Mouse (Mus musculus) C2C12 (cell line): Measurements from ENCODE around the gene Slc2a4. TPM values are rescaled to one million over a fixed set of nuclear protein-coding genes. Genes with fewer than 3 reads are reported as not detected.

Experiments used
- H3K27me3 ChIP-seq: one replicate; pipeline ENCODE4 v1.6.1; 2011; ENCODE audit not compliant: control insufficient read depth, insufficient read depth, insufficient read length
- H3K36me3 ChIP-seq: one replicate; pipeline ENCODE4 v1.6.1; 2011; ENCODE audit not compliant: control insufficient read depth, insufficient read depth
- H3K4me3 ChIP-seq: one replicate; pipeline ENCODE4 v1.5.1; 2011; ENCODE audit warnings: mild to moderate bottlenecking, control low read depth; ENCODE audit not compliant: poor library complexity, insufficient read depth, severe bottlenecking
- H3K79me2 ChIP-seq: one replicate; pipeline ENCODE4 v1.6.1; 2011; ENCODE audit not compliant: control insufficient read depth, insufficient read depth
- H3K79me3 ChIP-seq: one replicate; pipeline ENCODE4 v1.6.1; 2011; ENCODE audit warnings: low read depth, control low read depth
- H3ac ChIP-seq: one replicate; pipeline ENCODE3; 2011; ENCODE audit warnings: low read depth; ENCODE audit not compliant: control insufficient read depth, insufficient read length
- CEBPB ChIP-seq: IDR thresholded peaks from one replicate; pipeline ENCODE4 v1.6.1; 2011; ENCODE audit warnings: low read depth, mild to moderate bottlenecking, control low read depth, moderate library complexity
- CTCF ChIP-seq: IDR thresholded peaks from one replicate; pipeline ENCODE4 v1.5.1; 2011; ENCODE audit not compliant: control insufficient read depth, insufficient read depth, insufficient read length
- FOSL1 ChIP-seq: IDR thresholded peaks from one replicate; pipeline ENCODE4 v1.8.0; 2011; ENCODE audit warnings: mild to moderate bottlenecking, low read length; ENCODE audit not compliant: poor library complexity, insufficient read depth, severe bottlenecking
- MAX ChIP-seq: IDR thresholded peaks from one replicate; pipeline ENCODE4 v1.6.1; 2011; ENCODE audit warnings: mild to moderate bottlenecking, control low read depth
- MYOD1 ChIP-seq: IDR thresholded peaks from one replicate; pipeline ENCODE4 v1.6.1; 2011; ENCODE audit warnings: low read depth; ENCODE audit not compliant: control insufficient read depth, insufficient read length
- MYOG ChIP-seq: IDR thresholded peaks from one replicate; pipeline ENCODE4 v1.6.1; 2011; ENCODE audit not compliant: control insufficient read depth, insufficient read length; ENCODE audit errors: extremely low read depth
- USF1 ChIP-seq: IDR thresholded peaks from one replicate; pipeline ENCODE4 v1.6.1; 2011; ENCODE audit warnings: low read depth, mild to moderate bottlenecking, control low read depth, moderate library complexity
- polyA plus RNA-seq: library from polyadenylated mRNA; unstranded; fragments of >200 nt; fragmentation: generic; extraction: Trizol; gene quantifications from one replicate; pipeline ENCODE4 v1.2.1, GENCODE M21; 2012; ENCODE audit warnings: missing spikeins

Slc2a4 gene
- polyA plus RNA-seq, 1 experiment = 0.53 TPM

DNA sequence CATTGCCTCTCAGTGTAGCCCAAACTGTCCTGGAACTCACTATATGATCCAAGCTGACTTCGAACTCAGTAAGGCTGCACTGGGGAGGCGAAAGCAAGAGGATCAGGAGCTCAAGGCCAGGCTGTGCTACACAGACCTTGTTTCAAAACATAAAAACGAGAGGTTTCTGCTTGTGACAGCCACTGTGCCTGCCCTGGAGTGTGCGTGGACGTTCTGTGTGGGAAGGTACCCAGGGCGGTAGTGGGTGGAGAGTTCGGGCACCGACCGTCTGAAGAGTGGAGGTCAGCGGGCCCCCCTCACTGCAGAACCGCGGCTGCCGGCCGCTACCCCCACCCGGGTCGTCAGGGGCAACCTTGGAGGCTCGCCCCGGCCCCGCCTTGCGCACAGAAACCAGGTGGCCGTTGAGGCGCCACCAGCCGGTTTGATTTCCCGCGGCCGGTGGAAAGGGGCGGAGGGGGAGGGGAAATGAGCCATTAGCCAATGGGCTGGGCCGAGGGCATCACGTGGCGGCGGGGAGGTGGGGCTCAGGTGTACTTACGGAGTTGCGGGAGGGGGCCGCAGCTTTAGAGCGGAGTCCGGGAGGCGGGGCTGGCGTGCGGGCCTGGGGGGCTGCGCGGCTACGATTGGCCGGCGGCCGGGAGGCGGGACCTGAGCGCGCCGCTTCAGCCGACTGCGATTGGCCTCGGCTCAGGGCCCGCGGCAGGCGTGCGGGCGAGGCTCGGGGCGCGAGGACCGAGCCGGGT, 12.7 kb downstream of the Slc2a4 start, which contains the start of gene Ybx2:
Ybx2 (plus strand) TSS at position 660 of the 743 bp plus-strand sequence.
- no peaks in the 10 kb centered on the region for H3K36me3 ChIP-seq
- H3K27me3 ChIP-seq = peaks cover 46% of the 10 kb centered on the region
- no peak within 1 kb of the TSS for H3K4me3 ChIP-seq
- TF ChIP-seq MAX = no peak
- TF ChIP-seq MYOG = no peak
- peak; percentile 86 for TF ChIP-seq USF1
- TF ChIP-seq FOSL1 = no peak
- H3K79me3 ChIP-seq = no peaks in the 10 kb centered on the region
- no peaks in the 10 kb centered on the region for H3K79me2 ChIP-seq
- no peak within 1 kb of the TSS for H3ac ChIP-seq

DNA sequence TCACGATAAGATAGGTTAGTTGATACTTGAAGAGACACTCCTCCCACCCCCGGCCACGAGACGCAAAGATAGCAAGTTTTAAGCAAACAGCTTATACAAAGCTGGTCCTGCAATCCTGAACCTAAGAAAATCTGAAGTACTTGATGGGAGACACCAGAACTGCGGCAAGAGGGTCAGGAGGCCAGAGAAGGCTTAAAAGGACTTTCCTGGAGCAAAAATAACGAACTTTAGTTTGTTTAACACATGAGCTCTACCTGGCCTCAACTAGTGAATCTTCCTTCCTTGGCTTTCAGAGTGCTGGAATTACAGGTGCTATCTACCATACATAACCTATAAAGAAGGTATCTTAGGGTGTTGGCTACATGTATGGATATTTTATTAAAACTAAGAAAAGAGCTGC, 13.3 kb downstream of the Slc2a4 start:
- Histone ChIP-seq H3K79me3 (no peaks in the 10 kb centered on the region), H3K4me3 (no peak overlapping the region), H3K27me3 (peaks cover 44% of the 10 kb centered on the region), H3K36me3 (no peaks in the 10 kb centered on the region), H3ac (no peak overlapping the region), H3K79me2 (no peaks in the 10 kb centered on the region)
- TF ChIP-seq MYOG = no peak
- TF ChIP-seq CEBPB = no peak
- no peak for TF ChIP-seq FOSL1
- TF ChIP-seq USF1 = no peak
- no peak for TF ChIP-seq CTCF
- no peak for TF ChIP-seq MAX
- no peak for TF ChIP-seq MYOD1

DNA sequence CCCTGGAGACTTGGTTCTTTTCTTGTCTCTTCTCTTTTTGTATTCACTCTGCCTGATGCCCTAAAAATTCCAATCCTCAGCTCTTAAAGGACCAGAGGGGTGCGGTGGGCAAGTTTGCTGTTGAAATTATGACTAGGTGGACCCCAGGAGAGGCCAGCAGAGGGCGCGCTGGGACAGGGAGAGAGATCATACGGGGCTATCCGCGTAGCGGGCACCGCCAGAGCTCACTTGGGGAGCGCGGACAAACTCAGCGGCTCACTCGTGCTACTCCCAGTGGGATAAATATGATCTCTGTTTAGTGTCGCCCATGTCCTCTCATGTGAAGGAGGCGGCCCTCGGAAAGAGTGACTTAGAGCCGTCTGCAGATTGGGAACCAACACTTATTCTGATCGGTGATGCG, 13.8 kb downstream of the Slc2a4 start:
- H3K4me3 ChIP-seq = no peak overlapping the region

DNA sequence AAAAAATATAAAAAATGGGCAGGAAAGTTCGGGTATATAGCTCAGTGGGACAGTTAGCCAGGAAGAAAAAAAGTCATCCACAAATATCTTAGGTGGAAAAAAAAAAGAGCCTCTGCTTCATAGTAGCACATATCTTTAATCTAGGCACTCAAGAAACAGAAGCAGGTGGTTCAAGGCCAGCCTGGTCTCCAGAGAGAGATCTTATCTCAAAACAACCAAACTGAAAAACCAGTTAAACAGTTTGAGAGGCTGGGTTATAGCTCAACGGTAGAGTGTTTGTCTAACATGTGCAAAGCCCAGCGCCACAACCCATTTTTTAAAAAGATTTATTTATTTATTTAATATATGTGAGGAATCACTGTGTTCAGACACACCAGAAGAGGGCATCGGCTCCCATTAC, 14.9 kb downstream of the Slc2a4 start:
- Histone ChIP-seq H3K27me3 (peaks cover 30% of the 10 kb centered on the region), H3K79me2 (no peaks in the 10 kb centered on the region), H3ac (no peak overlapping the region), H3K4me3 (no peak overlapping the region), H3K36me3 (no peaks in the 10 kb centered on the region), H3K79me3 (no peaks in the 10 kb centered on the region)
- no peak for TF ChIP-seq USF1
- TF ChIP-seq MAX = no peak
- no peak for TF ChIP-seq CEBPB
- TF ChIP-seq MYOD1 = no peak
- TF ChIP-seq CTCF = no peak

More for the DNA sequence above, 13.8 kb downstream of the Slc2a4 start:
- no peak for TF ChIP-seq CEBPB
- peak; percentile 81 for TF ChIP-seq CTCF
- peaks cover 41% of the 10 kb centered on the region for H3K27me3 ChIP-seq
- H3ac ChIP-seq = peak overlapping the region; percentile 51
- H3K79me2 ChIP-seq = no peaks in the 10 kb centered on the region
- no peaks in the 10 kb centered on the region for H3K36me3 ChIP-seq
- H3K79me3 ChIP-seq = no peaks in the 10 kb centered on the region

DNA sequence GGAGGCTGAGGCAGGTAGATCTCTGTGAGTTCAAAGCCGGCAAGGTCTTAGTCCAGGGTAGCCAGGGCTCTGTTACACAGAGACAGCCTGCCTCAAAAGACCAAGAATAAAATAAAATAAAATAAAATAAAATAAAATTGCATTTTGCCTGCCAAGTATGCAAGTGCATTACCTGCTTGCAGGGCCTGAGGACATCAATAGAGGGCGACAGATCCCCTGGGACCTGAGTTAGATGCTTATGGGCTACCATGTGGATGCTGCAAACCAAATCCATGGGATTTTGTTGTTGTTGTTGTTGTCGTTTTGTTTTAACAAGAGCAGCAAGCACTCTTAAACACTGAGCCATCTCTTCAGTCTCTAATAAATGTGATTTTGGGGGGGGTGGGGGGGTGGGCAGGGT, 15.7 kb downstream of the Slc2a4 start:
- TF ChIP-seq CTCF (no peak), MYOD1 (no peak), FOSL1 (no peak), CEBPB (no peak), MYOG (no peak), USF1 (no peak), MAX (no peak)
- Histone ChIP-seq H3K79me2 (no peaks in the 10 kb centered on the region), H3K36me3 (no peaks in the 10 kb centered on the region), H3K27me3 (peaks cover 21% of the 10 kb centered on the region), H3ac (no peak overlapping the region), H3K4me3 (no peak overlapping the region), H3K79me3 (no peaks in the 10 kb centered on the region)

DNA sequence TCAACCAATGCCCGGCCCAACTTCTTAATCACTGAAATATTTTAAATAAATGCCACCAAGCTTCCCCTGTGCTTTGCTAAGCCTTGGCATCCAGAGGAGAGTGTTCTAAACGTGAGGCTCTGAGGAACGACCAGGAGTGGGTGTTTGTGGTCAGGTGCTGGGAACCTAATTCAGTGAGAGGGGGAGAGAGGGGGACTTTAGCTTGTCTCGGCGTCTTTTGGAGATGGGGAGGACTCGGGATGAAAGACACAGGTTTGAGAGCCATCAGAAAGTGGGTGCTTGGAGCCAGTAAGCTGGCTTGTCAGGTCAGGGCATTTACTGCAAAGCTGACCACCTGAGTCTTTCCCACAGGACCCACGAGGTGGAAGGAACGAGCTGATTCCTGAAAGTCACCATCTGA, 16.2 kb downstream of the Slc2a4 start:
- no peaks in the 10 kb centered on the region for H3K36me3 ChIP-seq
- TF ChIP-seq USF1 (no peak), CTCF (no peak), MAX (no peak), CEBPB (no peak), MYOD1 (no peak), FOSL1 (no peak), MYOG (no peak)

More for the DNA sequence above, 16.2 kb downstream of the Slc2a4 start:
- Histone ChIP-seq H3K27me3 (peaks cover 17% of the 10 kb centered on the region), H3K79me3 (no peaks in the 10 kb centered on the region), H3ac (no peak overlapping the region), H3K79me2 (no peaks in the 10 kb centered on the region), H3K4me3 (no peak overlapping the region)
